Mouse (Mus musculus): ENCODE measurements at regions not wholly inside any gene's neighbourhood (a gene's known extent, or its start where the extent isn't known, plus 50 kb on each side); places are given as distances from the start of the nearest gene placed in this dataset.

DNA sequence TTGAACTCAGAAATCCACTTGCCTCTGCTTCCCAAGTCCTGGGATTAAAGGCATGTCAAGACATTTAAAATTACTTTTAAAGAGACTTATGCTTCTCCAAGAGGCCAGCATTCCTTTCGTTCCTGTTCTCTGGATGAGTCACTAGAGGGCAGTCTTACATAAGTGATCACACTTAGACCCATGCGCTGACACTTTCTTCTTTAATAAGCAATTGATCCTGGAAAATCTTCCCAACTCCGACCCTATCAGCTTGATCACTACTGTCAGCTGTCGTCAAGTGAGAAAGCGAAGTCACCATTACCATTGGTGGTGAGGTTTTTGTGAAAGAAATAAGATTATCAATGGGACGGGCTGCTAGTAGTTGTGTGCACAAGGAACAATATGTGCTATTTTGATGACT lies 65.5 kb upstream of the Fam98a start:
- Histone ChIP-seq H3K4me3 (ENCODE audit: insufficient read depth, low read length) (no peak overlapping the region), H3K27ac (ENCODE audit: insufficient read depth, low read depth, low read length) (no peak overlapping the region)
- no peak for TF ChIP-seq CTCF (IDR thresholded peaks at IDR 0.05; ENCODE audit: low read depth, low read length)
- no peak for TF ChIP-seq POLR2A (IDR thresholded peaks at IDR 0.05; ENCODE audit: borderline replicate concordance, low read depth, low read length)

DNA sequence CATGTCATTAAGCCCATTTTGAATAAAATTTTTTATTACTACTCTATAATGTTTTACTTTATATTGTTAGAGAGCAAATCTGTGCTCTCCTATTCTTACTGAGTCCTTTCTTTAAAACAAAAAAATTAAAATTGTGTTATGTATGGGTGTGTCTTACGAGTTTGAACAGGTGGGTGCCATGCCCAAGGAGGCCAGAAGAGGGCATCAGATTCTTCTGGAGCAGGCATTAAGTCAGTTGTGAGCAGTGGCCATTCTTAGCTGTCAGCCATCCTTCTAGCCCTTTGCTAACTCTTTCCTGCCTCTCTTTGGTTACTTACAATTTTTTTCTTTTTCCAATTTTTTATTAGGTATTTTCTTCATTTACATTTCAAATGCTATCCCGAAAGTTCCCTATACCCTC lies 63.6 kb upstream of the Fam98a start:
- H3K27ac ChIP-seq (ENCODE audit: insufficient read depth, low read depth, low read length), result no peak overlapping the region
- H3K4me1 ChIP-seq (ENCODE audit: control insufficient read depth, insufficient read depth, low read length), result no peaks in the 10 kb centered on the region
- no peak for TF ChIP-seq POLR2A (IDR thresholded peaks at IDR 0.05; ENCODE audit: borderline replicate concordance, low read depth, low read length)
- H3K4me3 ChIP-seq (ENCODE audit: insufficient read depth, low read length), result no peak overlapping the region

More for the DNA sequence above, 65.5 kb upstream of the Fam98a start:
- no peaks in the 10 kb centered on the region for H3K4me1 ChIP-seq (ENCODE audit: control insufficient read depth, insufficient read depth, low read length)

DNA sequence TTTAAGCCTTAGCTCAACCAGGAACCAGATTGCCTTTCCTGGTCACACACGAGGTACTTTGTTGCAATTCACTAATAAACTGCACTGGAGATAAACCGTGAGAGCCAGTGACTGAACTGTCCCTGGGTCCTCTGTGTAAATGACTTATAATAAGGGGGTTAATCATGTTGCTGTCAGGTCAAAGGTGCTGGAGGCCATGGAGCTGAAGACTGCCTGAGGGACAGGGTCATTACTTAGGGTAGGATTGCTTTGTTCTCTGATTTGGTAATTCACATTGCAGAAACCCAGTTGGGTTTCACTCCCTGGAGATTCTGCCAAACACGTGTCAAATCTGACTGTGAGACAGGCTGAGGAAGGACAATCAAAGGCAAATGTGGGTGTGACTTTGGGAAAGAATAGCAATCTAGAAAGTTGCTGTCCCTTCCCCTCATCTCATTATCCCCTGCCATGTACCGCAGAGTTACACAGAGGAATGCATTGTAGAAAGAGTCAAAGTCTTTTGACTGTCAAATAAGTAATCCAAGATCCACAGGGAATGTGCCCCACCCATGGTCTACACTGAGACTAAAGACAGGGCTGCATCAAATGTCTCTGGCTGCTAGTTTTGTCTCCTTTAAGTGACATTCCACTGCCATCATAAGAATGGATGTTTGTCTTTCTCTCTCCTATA lies 51.8 kb upstream of the Fam98a start:
- Histone ChIP-seq H3K4me1 (ENCODE audit: control insufficient read depth, insufficient read depth, low read length) (no peaks in the 10 kb centered on the region), H3K4me3 (ENCODE audit: insufficient read depth, low read length) (no peak overlapping the region), H3K27ac (ENCODE audit: insufficient read depth, low read depth, low read length) (no peak overlapping the region)
- no peak for TF ChIP-seq POLR2A (IDR thresholded peaks at IDR 0.05; ENCODE audit: borderline replicate concordance, low read depth, low read length)
- TF ChIP-seq CTCF (IDR thresholded peaks at IDR 0.05; ENCODE audit: low read depth, low read length), result no peak

All from bone marrow macrophage, adult 2 months (primary cell).